Mouse (Mus musculus): ENCODE measurements around the gene Gm3448. TPM values are rescaled to one million over a fixed set of nuclear protein-coding genes. Genes with fewer than 3 reads are reported as not detected.
A peak's percentile ranks its signal among the peaks of the same experiment; 100 is the strongest.
"Not testable (repeated sequence)": the region's sequence is repeated elsewhere in the genome, so short reads cannot be mapped to it uniquely, and the experiment has no call there.

The Gm3448 gene
- total RNA-seq, 4 experiments from 2014 or later: 0.55 to 1.4 (median 1.1) TPM

- not testable (repeated sequence) for DNase-seq (ENCODE audit: low spot score)
These were observed 9.9 kb downstream of the Gm3448 start for GRCm38 (mm10) chr17:15031414-15031813.

GRCm38 (mm10) chr17:15025513-15025912, 15.8 kb downstream of the Gm3448 start:
- DNase-seq (ENCODE audit: low spot score): not testable (repeated sequence)

GRCm38 (mm10) chr17:15024502-15025193, 16.7 kb downstream of the Gm3448 start:
- DNase-seq (ENCODE audit: low spot score): not testable (repeated sequence)

- not testable (repeated sequence) for DNase-seq (ENCODE audit: low spot score)
These were observed 17.4 kb downstream of the Gm3448 start for GRCm38 (mm10) chr17:15023878-15024492.

GRCm38 (mm10) chr17:15021503-15022220, 19.7 kb downstream of the Gm3448 start:
- DNase-seq (ENCODE audit: low spot score): peak; percentile 33

- not testable (repeated sequence) for DNase-seq (ENCODE audit: low spot score)
These were observed 31.5 kb downstream of the Gm3448 start, which contains the start of gene Gm3435 for GRCm38 (mm10) chr17:15009706-15010413. Gene Gm3435, plus strand, starts transcription at chr17:15010176.

GRCm38 (mm10) chr17:15009088-15009487, 32.2 kb downstream of the Gm3448 start:
- DNase-seq (ENCODE audit: low spot score): not testable (repeated sequence)

GRCm38 (mm10) chr17:15000047-15000446, 41.3 kb downstream of the Gm3448 start:
- DNase-seq (ENCODE audit: low spot score): not testable (repeated sequence)

- DNase-seq (ENCODE audit: low spot score): not testable (repeated sequence)
These were observed 47.2 kb downstream of the Gm3448 start for GRCm38 (mm10) chr17:14994140-14994539.

GRCm38 (mm10) chr17:14993139-14993832, 48.1 kb downstream of the Gm3448 start:
- DNase-seq (ENCODE audit: low spot score): not testable (repeated sequence)

GRCm38 (mm10) chr17:14992522-14993138, 48.7 kb downstream of the Gm3448 start:
- not testable (repeated sequence) for DNase-seq (ENCODE audit: low spot score)

GRCm38 (mm10) chr17:14990116-14990702, 51.1 kb downstream of the Gm3448 start:
- not testable (repeated sequence) for DNase-seq (ENCODE audit: low spot score)

- not testable (repeated sequence) for DNase-seq (ENCODE audit: low spot score)
These were observed 62.8 kb downstream of the Gm3448 start, which contains the start of the genes 9030025P20Rik and Gm3417 for GRCm38 (mm10) chr17:14978362-14979038. Gene 9030025P20Rik, plus strand, starts transcription at chr17:14978468. Gene Gm3417, minus strand, starts transcription at chr17:14978790.

GRCm38 (mm10) chr17:14977718-14978361, 63.5 kb downstream of the Gm3448 start:
- not testable (repeated sequence) for DNase-seq (ENCODE audit: low spot score)

GRCm38 (mm10) chr17:14968373-14968913, 72.9 kb downstream of the Gm3448 start:
- DNase-seq (ENCODE audit: low spot score): not testable (repeated sequence)

- not testable (repeated sequence) for DNase-seq (ENCODE audit: low spot score)
These were observed 79.7 kb downstream of the Gm3448 start for GRCm38 (mm10) chr17:14961557-14962154.

GRCm38 (mm10) chr17:14960951-14961556, 80.3 kb downstream of the Gm3448 start, which contains the start of gene Phf10:
Gene Phf10, minus strand, starts transcription at chr17:14961273.
- DNase-seq (ENCODE audit: low spot score): not testable (repeated sequence)

GRCm38 (mm10) chr17:14960520-14960919, 80.8 kb downstream of the Gm3448 start:
- DNase-seq (ENCODE audit: low spot score): no peak
